Mouse (Mus musculus) stomach, postnatal 0 days (tissue): Measurements from ENCODE around the gene Gm11232.

Source experiments
- CTCF ChIP-seq: IDR thresholded peaks from 2 replicates; pipeline ENCODE4 v1.5.1; 2016; ENCODE audit warnings: antibody characterized with exemption, low read depth, mild to moderate bottlenecking, moderate library complexity
- EP300 ChIP-seq: optimal IDR thresholded peaks from 2 replicates; pipeline ENCODE3; 2016; ENCODE audit warnings: antibody characterized with exemption

- TF ChIP-seq CTCF (no peak), EP300 (no peak)
These were observed at the start of gene Gm11232 for GRCm38 (mm10) chr4:71757865-71758264.
